Mouse (Mus musculus): ENCODE measurements at regions not wholly inside any gene's neighbourhood (a gene's known extent, or its start where the extent isn't known, plus 50 kb on each side); places are given as distances from the start of the nearest gene placed in this dataset.
"Not testable (repeated sequence)": the region's sequence is repeated elsewhere in the genome, so short reads cannot be mapped to it uniquely, and the experiment has no call there.

DNA sequence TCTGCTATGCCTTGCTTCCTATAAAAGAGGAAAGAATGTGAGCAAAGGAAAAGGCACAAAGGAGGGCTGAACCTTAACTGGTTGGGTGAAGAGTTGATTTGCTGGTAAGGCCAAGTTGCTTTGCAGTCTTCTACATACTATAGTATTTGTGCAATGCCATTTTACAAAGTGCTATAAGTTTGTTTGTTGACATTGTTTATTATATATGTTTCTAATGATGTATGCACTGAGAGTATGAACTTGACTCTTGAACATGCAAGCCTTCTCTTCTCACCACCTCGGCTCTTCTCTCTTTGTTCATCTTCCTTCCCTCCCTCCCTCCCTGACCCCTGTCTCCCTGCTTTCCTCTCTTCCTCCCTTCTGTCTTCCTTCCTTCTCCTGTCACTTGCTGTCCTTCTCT, 135.9 kb upstream of the 1700056E22Rik start:
- ATAC-seq (ENCODE audit: insufficient number of reproducible peaks, low FRiP score, low TSS enrichment) = no peak

DNA sequence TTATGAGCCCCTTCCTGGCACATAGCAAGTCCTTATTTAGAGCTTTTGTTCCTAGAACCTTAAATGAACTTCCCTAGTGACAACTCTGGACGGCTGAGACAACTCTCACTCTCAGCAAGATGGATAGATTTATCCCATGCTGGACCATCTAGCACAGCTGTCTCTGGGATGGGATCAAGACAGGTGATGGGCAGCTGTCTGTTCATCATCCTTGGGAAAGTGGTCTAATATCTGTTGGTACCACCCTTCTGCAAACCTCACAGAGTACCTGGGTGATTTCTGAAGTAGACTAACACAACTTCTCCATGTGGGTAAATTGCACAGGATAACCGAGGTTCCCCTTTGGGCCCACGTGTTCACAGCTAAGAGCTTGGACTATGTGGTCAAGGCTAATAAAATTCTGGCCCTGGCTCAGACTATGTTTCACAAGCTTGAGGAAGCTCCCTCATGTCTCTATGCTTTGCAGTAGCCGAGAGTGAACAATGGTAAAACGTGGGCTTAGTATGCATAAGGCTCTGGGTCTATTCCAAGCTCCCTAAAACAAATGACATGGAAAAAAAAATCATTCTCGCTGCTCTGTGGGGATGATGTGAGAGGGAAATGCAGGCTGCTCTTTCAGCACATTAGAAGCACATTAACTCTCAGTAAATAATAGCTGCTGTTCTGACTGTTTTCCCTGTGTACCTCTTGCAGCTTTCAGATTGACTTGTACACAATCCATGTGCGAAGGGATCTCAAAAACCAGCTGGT, 135.1 kb upstream of the 1700056E22Rik start:
- ATAC-seq (ENCODE audit: insufficient number of reproducible peaks, low FRiP score, low TSS enrichment) = no peak

DNA sequence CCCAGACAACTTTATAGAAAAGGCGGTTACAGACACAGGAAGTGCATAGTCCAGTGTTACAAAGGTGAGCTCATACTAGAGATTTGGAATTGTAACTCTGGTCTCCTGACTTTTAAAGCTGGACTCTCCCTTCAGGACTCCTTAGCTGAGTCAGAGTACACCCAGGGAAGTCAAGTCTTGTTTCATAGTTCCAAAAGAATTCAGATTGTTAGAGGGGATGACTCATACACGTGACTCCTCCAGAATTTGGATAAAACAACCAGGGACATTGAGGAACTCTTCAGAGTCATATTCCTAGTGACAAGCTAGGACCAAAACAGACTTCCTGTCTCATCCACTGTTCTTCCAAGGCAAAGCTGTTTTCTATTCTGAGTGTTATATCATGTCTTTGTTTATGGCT, 132.8 kb upstream of the 1700056E22Rik start:
- ATAC-seq (ENCODE audit: insufficient number of reproducible peaks, low FRiP score, low TSS enrichment) = no peak

DNA sequence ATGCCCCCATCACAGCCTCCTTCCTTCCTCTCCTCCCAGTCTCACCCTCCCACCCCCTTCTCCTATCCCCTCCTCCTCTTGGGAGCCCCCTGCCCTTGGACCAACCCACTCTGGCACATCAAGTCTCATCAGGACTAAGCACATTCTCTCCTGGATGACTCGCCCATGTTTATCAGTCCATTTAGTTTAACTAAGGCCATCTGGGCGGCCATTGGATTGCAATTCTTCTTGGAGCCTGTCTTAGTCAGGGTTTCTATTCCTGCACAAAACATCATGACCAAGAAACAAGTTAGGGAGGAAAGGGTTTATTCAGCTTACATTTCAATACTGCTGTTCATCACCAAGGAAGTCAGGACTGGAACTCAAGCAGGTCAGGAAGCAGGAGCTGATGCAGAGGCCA, 128.4 kb upstream of the 1700056E22Rik start:
- not testable (repeated sequence) for ATAC-seq (ENCODE audit: insufficient number of reproducible peaks, low FRiP score, low TSS enrichment)

DNA sequence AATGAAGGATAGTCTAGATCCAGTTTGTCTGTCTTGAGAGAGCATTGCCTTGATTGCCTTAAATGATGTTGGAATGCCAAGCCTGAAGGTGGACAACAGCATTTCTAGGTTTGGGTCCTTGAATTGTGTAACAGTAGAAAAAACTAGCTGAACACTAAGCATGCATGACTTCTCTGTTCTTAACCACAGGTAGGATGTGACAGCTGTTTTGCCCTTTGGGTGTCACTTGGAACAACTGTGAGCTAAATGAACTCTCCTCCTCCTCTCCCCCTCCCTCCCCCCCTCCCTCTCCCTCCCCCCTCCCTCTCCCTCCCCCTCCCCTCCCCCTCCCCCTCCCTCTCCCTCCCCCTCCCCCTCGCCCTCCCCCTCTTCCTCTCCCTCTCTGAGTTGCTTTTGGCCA, 113.6 kb upstream of the 1700056E22Rik start:
- no peak for ATAC-seq (ENCODE audit: insufficient number of reproducible peaks, low FRiP score, low TSS enrichment)

DNA sequence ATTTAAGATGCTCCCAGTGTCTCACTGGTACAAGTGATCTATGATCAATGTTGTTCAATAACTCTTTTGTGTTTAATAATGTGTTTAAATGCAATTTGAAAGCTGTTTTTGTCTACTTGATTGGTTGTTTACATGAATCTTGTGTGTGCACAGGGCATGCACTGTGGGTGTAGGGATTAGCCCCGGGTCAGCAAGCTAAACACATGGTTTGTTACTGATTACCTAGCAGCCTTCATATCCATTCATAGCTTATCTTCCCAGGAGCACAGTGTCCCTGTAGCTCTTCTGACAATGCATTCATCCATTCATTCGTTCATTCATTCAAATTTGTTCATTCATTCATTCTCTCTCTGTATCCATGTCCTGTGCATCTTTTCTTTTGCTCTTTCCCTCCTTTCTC, 108.9 kb upstream of the 1700056E22Rik start:
- no peak for ATAC-seq (ENCODE audit: insufficient number of reproducible peaks, low FRiP score, low TSS enrichment)

DNA sequence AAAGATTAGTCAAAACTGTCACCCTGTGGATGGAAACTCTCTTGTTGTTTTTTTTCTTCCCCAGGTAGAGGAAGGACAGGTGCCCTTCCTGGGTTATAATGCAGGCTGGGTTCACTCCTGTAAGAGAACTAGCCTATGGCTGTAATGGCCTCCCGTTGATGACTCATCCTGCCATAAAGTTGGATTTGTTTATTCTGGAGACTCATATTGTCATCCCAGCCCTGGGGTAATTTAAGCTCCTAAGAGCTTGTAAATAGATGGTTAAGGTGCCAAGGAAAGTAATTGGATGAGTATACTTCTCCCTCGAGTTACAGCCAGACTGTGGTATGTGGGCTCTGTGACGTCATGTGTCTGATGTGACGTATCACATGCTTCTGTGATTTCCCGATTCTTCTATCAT, 106.4 kb upstream of the 1700056E22Rik start:
- ATAC-seq (ENCODE audit: insufficient number of reproducible peaks, low FRiP score, low TSS enrichment) = no peak

DNA sequence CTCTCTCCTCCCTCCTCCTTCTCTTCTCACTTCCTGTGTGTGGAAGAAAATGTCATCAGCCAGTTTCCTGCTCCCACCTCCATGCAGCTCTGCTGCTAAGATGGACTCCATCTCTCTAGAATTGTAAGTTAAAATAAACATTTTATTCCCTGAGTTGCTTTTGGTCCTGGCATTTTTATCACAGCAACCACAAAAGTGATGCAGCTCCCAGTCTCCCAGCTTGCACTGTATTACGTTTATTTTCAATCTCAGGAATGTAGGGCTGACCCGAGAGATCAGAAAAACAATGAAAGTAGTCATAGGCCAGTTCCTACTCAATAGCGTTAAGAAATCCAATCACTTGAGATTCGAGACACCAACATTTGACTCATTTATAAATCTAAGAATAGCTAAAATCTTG, 106.0 kb upstream of the 1700056E22Rik start:
- no peak for ATAC-seq (ENCODE audit: insufficient number of reproducible peaks, low FRiP score, low TSS enrichment)

DNA sequence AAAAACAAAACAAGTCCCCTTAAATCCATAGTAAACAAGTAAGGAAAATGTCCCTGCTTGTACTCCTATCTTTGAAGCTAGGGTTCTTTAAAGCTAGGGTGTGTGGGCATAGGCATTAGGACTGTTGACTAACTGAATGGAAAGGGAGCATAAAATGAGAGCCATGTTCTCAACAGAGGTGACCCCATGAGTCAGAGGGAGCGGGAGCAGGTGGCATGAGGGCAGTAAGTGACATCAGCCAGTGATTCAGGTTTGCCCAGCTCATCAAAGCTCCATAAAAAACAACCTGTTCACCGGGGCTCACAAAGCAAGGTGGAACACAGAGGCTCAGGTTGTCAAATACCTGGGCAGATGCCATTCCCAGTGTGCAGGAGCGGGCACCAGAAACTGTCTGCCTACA, 104.6 kb upstream of the 1700056E22Rik start:
- ATAC-seq (ENCODE audit: insufficient number of reproducible peaks, low FRiP score, low TSS enrichment) = no peak

DNA sequence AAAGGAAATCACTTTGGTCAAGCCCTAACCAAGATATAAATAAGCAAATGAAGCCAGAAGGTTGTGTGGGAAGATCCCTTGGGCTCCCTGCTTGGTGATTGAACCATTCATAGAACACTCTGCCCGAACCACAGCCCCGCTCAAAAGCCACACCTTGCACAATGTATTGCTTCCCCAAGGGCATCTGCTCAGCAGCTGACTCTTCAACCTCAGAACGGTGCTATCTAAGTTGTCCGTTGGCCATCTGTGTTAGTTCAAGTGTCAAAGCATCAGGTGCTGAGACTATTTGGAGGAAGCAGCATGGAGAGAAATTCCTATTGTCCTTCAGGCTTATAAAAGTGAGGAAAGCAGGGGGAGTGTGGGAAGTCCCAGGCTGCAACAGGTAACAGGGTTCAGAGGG, 96.8 kb upstream of the 1700056E22Rik start:
- no peak for ATAC-seq (ENCODE audit: insufficient number of reproducible peaks, low FRiP score, low TSS enrichment)

DNA sequence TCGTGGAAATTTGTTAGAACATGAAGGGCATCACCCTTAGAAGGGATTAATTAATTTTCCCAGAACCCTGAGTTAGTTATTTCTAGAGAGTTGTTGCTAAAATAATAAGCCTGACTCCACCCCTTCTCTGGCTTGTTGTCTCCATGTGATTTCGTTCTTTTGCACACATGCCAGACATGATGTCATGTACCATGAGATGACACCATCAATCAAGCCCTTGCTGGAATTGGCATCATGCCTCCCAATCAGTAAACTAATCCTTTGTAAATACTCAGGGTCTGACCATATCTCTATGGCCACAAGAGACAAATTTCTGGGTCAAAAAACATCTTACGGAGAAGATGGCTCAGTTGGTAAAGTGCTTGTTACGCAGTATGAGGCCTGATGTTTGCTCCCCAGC, 93.2 kb upstream of the 1700056E22Rik start:
- no peak for ATAC-seq (ENCODE audit: insufficient number of reproducible peaks, low FRiP score, low TSS enrichment)

DNA sequence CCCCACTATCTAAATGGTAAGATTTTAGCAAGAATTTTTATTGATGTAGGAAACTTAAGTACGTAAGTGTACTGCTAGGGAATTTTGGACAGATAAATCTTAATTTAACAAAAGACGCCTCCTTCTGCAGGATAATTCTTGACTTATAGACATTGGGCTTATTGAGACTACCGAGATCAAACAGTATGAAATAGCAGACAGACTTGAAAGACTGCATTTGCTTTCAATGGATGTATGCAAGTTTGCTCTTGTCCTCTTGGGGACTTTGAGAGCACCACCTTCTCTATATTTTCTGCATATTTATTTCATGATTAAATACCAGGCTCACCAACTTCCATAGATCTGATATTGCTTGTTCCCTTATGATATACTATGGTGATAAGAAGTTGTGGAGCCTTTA, 92.8 kb upstream of the 1700056E22Rik start:
- ATAC-seq (ENCODE audit: insufficient number of reproducible peaks, low FRiP score, low TSS enrichment) = no peak
